Mouse (Mus musculus) midbrain, embryonic 15.5 days (tissue): ENCODE measurements at regions not wholly inside any gene's neighbourhood (a gene's known extent, or its start where the extent isn't known, plus 50 kb on each side); places are given as distances from the start of the nearest gene placed in this dataset.

Experiments
- ATAC-seq: fragments of 200-750 bp; cut with Nextera tagmentation; replicated peaks from 2 replicates; pipeline ENCODE4 v1.8.0; 2017; ENCODE audit warnings: moderate TSS enrichment
- H3K27ac ChIP-seq: fragments of 300-500 bp; sonication (generic); 2 replicates; pipeline ENCODE4 v1.5.1; 2015; ENCODE audit warnings: mild to moderate bottlenecking, inconsistent platforms
- H3K27me3 ChIP-seq: fragments of 300-500 bp; sonication (generic); replicated peaks from 2 replicates; pipeline ENCODE4 v1.6.1; 2015; ENCODE audit warnings: inconsistent platforms
- H3K36me3 ChIP-seq: fragments of 300-500 bp; sonication (generic); replicated peaks from 2 replicates; pipeline ENCODE4 v1.6.1; 2015; ENCODE audit warnings: inconsistent platforms
- H3K4me1 ChIP-seq: fragments of 300-500 bp; sonication (generic); 2 replicates; pipeline ENCODE4 v1.6.1; 2015; ENCODE audit warnings: inconsistent platforms
- H3K4me2 ChIP-seq: fragments of 300-500 bp; sonication (generic); 2 replicates; pipeline ENCODE4 v1.6.1; 2015; ENCODE audit warnings: inconsistent platforms, mild to moderate bottlenecking, moderate library complexity
- H3K4me3 ChIP-seq: fragments of 300-500 bp; sonication (generic); 2 replicates; pipeline ENCODE4 v1.5.1; 2015; ENCODE audit warnings: mild to moderate bottlenecking, inconsistent platforms
- H3K9ac ChIP-seq: fragments of 300-500 bp; sonication (generic); 2 replicates; pipeline ENCODE4 v1.6.1; 2015; ENCODE audit warnings: mild to moderate bottlenecking, inconsistent platforms
- H3K9me3 ChIP-seq: fragments of 300-500 bp; sonication (generic); 2 replicates; pipeline ENCODE4 v1.6.1; 2016; ENCODE audit warnings: inconsistent platforms
- WGBS: fragments of 180-500 bp; shearing (Covaris S2); methylation state at CpG from one replicate; pipeline ENCODE4 v1.1.7; 2015; ENCODE audit warnings: mixed read lengths; 5-methylcytosine and 5-hydroxymethylcytosine counted together

GRCm38 (mm10) chr1:193447647-193448046, 77.5 kb upstream of the Camk1g start:
- Histone ChIP-seq H3K9ac (no peak overlapping the region), H3K4me1 (peaks cover 17% of the 10 kb centered on the region), H3K4me2 (no peak overlapping the region), H3K9me3 (no peaks in the 10 kb centered on the region), H3K27me3 (0 out of 2 replicates have a peak, but pooled peaks cover 4% of the 10 kb centered on the region), H3K36me3 (no peaks in the 10 kb centered on the region), H3K27ac (no peak overlapping the region), H3K4me3 (no peak overlapping the region)
- 82% methylated on average over 5 of the region's 5 CpGs for WGBS
- no peak for ATAC-seq

- Histone ChIP-seq H3K9ac (no peak overlapping the region), H3K36me3 (no peaks in the 10 kb centered on the region), H3K4me3 (no peak overlapping the region), H3K4me2 (no peak overlapping the region), H3K27ac (no peak overlapping the region), H3K27me3 (0 out of 2 replicates have a peak, but pooled peaks cover 4% of the 10 kb centered on the region), H3K9me3 (no peaks in the 10 kb centered on the region), H3K4me1 (no peaks in the 10 kb centered on the region)
- WGBS, result 89% methylated on average over 1 of the region's 1 CpGs
- ATAC-seq, result no peak
Measured at GRCm38 (mm10) chr1:193443964-193444676, 74.0 kb upstream of the Camk1g start.

GRCm38 (mm10) chr1:193440512-193440911, 70.4 kb upstream of the Camk1g start:
- peaks cover 5% of the 10 kb centered on the region; the same call in 1 of the 2 replicates for H3K4me1 ChIP-seq
- no peak for ATAC-seq
- H3K4me2 ChIP-seq, result no peak overlapping the region
- H3K27ac ChIP-seq, result no peak overlapping the region
- H3K4me3 ChIP-seq, result no peak overlapping the region
- no peaks in the 10 kb centered on the region for H3K36me3 ChIP-seq
- 0% methylated on average over 1 of the region's 1 CpGs for WGBS
- H3K27me3 ChIP-seq, result no peaks in the 10 kb centered on the region; the same call in 1 of the 2 replicates
- no peak overlapping the region for H3K9ac ChIP-seq
- H3K9me3 ChIP-seq, result no peaks in the 10 kb centered on the region

- no peak overlapping the region for H3K27ac ChIP-seq
Measured at GRCm38 (mm10) chr1:193434281-193434680, 64.2 kb upstream of the Camk1g start.

GRCm38 (mm10) chr1:193433493-193434021, 63.5 kb upstream of the Camk1g start:
- WGBS, result 7% methylated on average over 7 of the region's 7 CpGs
- H3K27ac ChIP-seq, result peak overlapping the region; percentile 63
- no peak overlapping the region for H3K4me3 ChIP-seq
- no peaks in the 10 kb centered on the region for H3K9me3 ChIP-seq
- no peak overlapping the region for H3K9ac ChIP-seq
- no peaks in the 10 kb centered on the region; the same call in 1 of the 2 replicates for H3K27me3 ChIP-seq
- H3K4me2 ChIP-seq, result no peak overlapping the region
- H3K4me1 ChIP-seq, result peaks cover 22% of the 10 kb centered on the region
- ATAC-seq, result peak; percentile 74
- no peaks in the 10 kb centered on the region for H3K36me3 ChIP-seq

More at GRCm38 (mm10) chr1:193434281-193434680, 64.2 kb upstream of the Camk1g start:
- ATAC-seq, result 0 out of 2 replicates have a peak, but pooled peaks have one; percentile 34
- Histone ChIP-seq H3K9me3 (no peaks in the 10 kb centered on the region), H3K4me3 (no peak overlapping the region), H3K4me1 (peaks cover 22% of the 10 kb centered on the region), H3K4me2 (no peak overlapping the region), H3K36me3 (no peaks in the 10 kb centered on the region), H3K9ac (no peak overlapping the region), H3K27me3 (no peaks in the 10 kb centered on the region; the same call in 1 of the 2 replicates)
- 36% methylated on average over 4 of the region's 4 CpGs for WGBS

GRCm38 (mm10) chr1:193430231-193430630, 60.1 kb upstream of the Camk1g start:
- H3K9me3 ChIP-seq, result no peaks in the 10 kb centered on the region
- H3K27me3 ChIP-seq, result no peaks in the 10 kb centered on the region
- no peak overlapping the region for H3K4me2 ChIP-seq
- 40% methylated on average over 8 of the region's 8 CpGs for WGBS
- H3K4me1 ChIP-seq, result peaks cover 17% of the 10 kb centered on the region
- H3K27ac ChIP-seq, result no peak overlapping the region
- H3K36me3 ChIP-seq, result no peaks in the 10 kb centered on the region
- H3K9ac ChIP-seq, result no peak overlapping the region
- no peak overlapping the region for H3K4me3 ChIP-seq
- ATAC-seq, result no peak

GRCm38 (mm10) chr1:193423653-193424075, 53.6 kb upstream of the Camk1g start:
- 16% methylated on average over 8 of the region's 8 CpGs for WGBS
- Histone ChIP-seq H3K4me3 (no peak overlapping the region), H3K9me3 (no peaks in the 10 kb centered on the region), H3K4me1 (peaks cover 31% of the 10 kb centered on the region), H3K36me3 (no peaks in the 10 kb centered on the region), H3K27me3 (no peaks in the 10 kb centered on the region), H3K4me2 (peak overlapping the region; percentile 30), H3K27ac (peak overlapping the region; percentile 79), H3K9ac (no peak overlapping the region; the same call in 1 of the 2 replicates)
- ATAC-seq, result peak; percentile 65

- WGBS, result 85% methylated on average over 1 of the region's 1 CpGs
- Histone ChIP-seq H3K27me3 (no peaks in the 10 kb centered on the region), H3K4me1 (peaks cover 39% of the 10 kb centered on the region), H3K4me2 (no peak overlapping the region), H3K36me3 (no peaks in the 10 kb centered on the region), H3K4me3 (no peak overlapping the region), H3K9ac (no peak overlapping the region), H3K27ac (peak overlapping the region; percentile 79), H3K9me3 (no peaks in the 10 kb centered on the region)
- peak; percentile 48 for ATAC-seq
Measured at GRCm38 (mm10) chr1:193422886-193423285, 52.8 kb upstream of the Camk1g start.

- Histone ChIP-seq H3K4me2 (no peak overlapping the region), H3K9ac (no peak overlapping the region), H3K4me1 (peaks cover 40% of the 10 kb centered on the region), H3K9me3 (no peaks in the 10 kb centered on the region), H3K4me3 (no peak overlapping the region), H3K27ac (no peak overlapping the region), H3K27me3 (no peaks in the 10 kb centered on the region), H3K36me3 (no peaks in the 10 kb centered on the region)
- ATAC-seq, result no peak
- WGBS, result 90% methylated on average over 1 of the region's 1 CpGs
Measured at GRCm38 (mm10) chr1:193421820-193422219, 51.7 kb upstream of the Camk1g start.

- no peak for ATAC-seq
- Histone ChIP-seq H3K4me3 (no peak overlapping the region), H3K36me3 (no peaks in the 10 kb centered on the region), H3K4me1 (peaks cover 40% of the 10 kb centered on the region), H3K9me3 (no peaks in the 10 kb centered on the region), H3K9ac (no peak overlapping the region), H3K27ac (no peak overlapping the region), H3K27me3 (no peaks in the 10 kb centered on the region), H3K4me2 (no peak overlapping the region)
Measured at GRCm38 (mm10) chr1:193421414-193421813, 51.3 kb upstream of the Camk1g start.
